In the genomic region with DNA sequence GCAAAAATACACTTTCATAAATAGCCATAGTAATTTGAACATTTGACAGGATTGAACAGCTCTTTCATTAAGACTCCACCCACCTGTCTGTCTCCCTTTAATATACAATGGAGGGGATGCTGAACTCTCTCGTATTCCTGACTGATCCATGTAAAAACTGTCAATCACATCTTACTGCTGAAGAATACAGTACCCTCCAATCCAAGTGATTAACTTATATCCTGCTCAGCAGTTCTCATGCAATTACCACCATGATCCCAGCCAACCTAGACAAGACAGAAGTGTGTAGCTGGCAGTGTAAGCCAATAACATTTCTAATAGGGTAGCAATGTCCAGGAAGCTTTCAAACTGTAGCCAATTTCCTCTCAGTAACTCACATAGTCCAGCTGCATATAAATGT, we compare ENCODE assay signal across 18 mouse cellular contexts.
"Had no signal": no experiment of that assay in that cellular context is flagged by ENCODE, and none has a peak within 500 bp of the region (broad histone marks: within the 10 kb centered on the region; RNA-seq: fewer than 3 reads in every experiment).

No protein-coding gene starts in this region.

- H3K9me3 ChIP-seq: midbrain, embryonic 10.5 days; midbrain, embryonic 12.5 days; neural tube, embryonic 13.5 days; neural tube, embryonic 15.5 days had no signal

- H3K27me3 ChIP-seq: midbrain, embryonic 12.5 days; neural tube, embryonic 13.5 days; neural tube, embryonic 15.5 days had no signal

- H3K4me1 ChIP-seq: midbrain, embryonic 10.5 days; midbrain, embryonic 12.5 days; neural tube, embryonic 13.5 days; neural tube, embryonic 15.5 days had no signal

- H3K27ac ChIP-seq: midbrain, embryonic 10.5 days; midbrain, embryonic 12.5 days; neural tube, embryonic 13.5 days; neural tube, embryonic 15.5 days had no signal

- DNase-seq: lung, embryonic 14.5 days; lung, postnatal 10 days; lung, postnatal 4 days; midbrain, embryonic 14.5 days; retina, postnatal 1 day; right cerebral cortex, adult 18-20 months; right cerebral cortex, postnatal 25 days; right cerebral cortex, postnatal 4 days; spleen, adult 18-20 months; thymus, adult 18-20 months; thymus, postnatal 14 days; thymus, postnatal 36 days had no signal

- H3K4me2 ChIP-seq: lung, embryonic 14.5 days; midbrain, embryonic 12.5 days; neural tube, embryonic 13.5 days; neural tube, embryonic 15.5 days had no signal

- H3K4me3 ChIP-seq: midbrain, embryonic 10.5 days; midbrain, embryonic 12.5 days; myocyte; neural tube, embryonic 13.5 days; neural tube, embryonic 15.5 days had no signal

- H3K9ac ChIP-seq: lung, embryonic 14.5 days; midbrain, embryonic 12.5 days; neural tube, embryonic 13.5 days; neural tube, embryonic 15.5 days had no signal

- ATAC-seq: midbrain, embryonic 16.5 days had no signal

- H3K36me3 ChIP-seq: midbrain, embryonic 10.5 days; midbrain, embryonic 12.5 days; neural tube, embryonic 13.5 days; neural tube, embryonic 15.5 days had no signal
